ENCODE assay signal across 29 mouse cellular contexts in the genomic region with DNA sequence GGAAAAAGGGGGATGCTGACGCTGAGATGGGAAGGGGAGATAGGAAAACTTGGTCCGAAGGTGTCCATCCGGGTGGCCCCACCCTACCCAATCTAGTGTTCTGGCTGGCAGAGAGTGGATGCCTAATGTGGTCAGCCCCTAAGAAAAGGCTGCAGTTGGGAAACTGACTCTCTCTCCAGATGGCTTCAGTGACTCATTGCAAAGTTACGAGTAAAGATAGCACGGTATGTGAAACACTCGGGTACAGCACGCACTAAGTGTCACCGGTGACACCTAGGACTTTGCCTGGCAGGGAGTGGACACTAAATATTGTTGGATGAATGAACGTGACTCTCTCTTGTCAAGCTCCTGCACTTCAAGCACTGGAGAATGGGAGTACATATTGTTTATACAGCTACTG. TPM values are rescaled to one million over a fixed set of nuclear protein-coding genes. Genes with fewer than 3 reads are reported as not detected.
DNase-seq lines count a peak whose midpoint lies in the region; ATAC-seq and TF ChIP-seq lines count a peak whose summit lies in the region.
"Had no signal": no experiment of that assay in that cellular context is flagged by ENCODE, and none has a peak within 500 bp of the region (broad histone marks: within the 10 kb centered on the region; RNA-seq: fewer than 3 reads in every experiment).

No protein-coding gene starts in this region.

- H3K79me2 ChIP-seq in heart, adult 2 months (replicated peaks; ENCODE audit: control insufficient read depth, insufficient read depth, low read length) = no peaks in the 10 kb centered on the region

- TF ChIP-seq POLR2A in heart, adult 2 months (IDR thresholded peaks at IDR 0.05; ENCODE audit: insufficient read depth, low read depth, low read length) = no peak

- peaks cover 4% of the 10 kb centered on the region; the same call in 1 of the 2 replicates for H3K4me1 ChIP-seq in heart, adult 2 months (ENCODE audit: control insufficient read depth, insufficient read depth, low read length)
- peaks cover 24% of the 10 kb centered on the region for H3K4me1 ChIP-seq in heart, embryonic 16.5 days (ENCODE audit: control insufficient read depth, insufficient read depth, low read length)

- H3K9ac ChIP-seq in heart, adult 2 months (ENCODE audit: low read depth, low read length) = no peak overlapping the region
- H3K9ac ChIP-seq in heart, embryonic 16.5 days (ENCODE audit: low read length) = no peak overlapping the region
- H3K9ac ChIP-seq: forebrain, embryonic 13.5 days; heart, embryonic 12.5 days; hindbrain, embryonic 15.5 days had no signal

- H3K27ac ChIP-seq in heart, adult 2 months = no peak overlapping the region
- peak overlapping the region; percentile 71; the same call in 1 of the 2 replicates for H3K27ac ChIP-seq in heart, embryonic 16.5 days (ENCODE audit: low read length)
- H3K27ac ChIP-seq: forebrain, embryonic 10.5 days; forebrain, embryonic 13.5 days; hindbrain, embryonic 15.5 days had no signal

- no peaks in the 10 kb centered on the region for H3K36me3 ChIP-seq in heart, adult 2 months (ENCODE audit: control insufficient read depth, insufficient read depth, low read length)
- H3K36me3 ChIP-seq in heart, embryonic 16.5 days (ENCODE audit: control insufficient read depth, insufficient read depth) = no peaks in the 10 kb centered on the region
- H3K36me3 ChIP-seq: forebrain, embryonic 10.5 days; heart, embryonic 12.5 days; hindbrain, embryonic 15.5 days had no signal

- no peak for DNase-seq in heart, adult 2 months
- no peak for DNase-seq in heart, postnatal 14 days
- no peak for DNase-seq in heart, postnatal 4 days
- DNase-seq in brain, adult 2 months (ENCODE audit: low read depth, low spot score) = peak; percentile 57
- no peak for DNase-seq in adrenal gland, adult (ENCODE audit: inconsistent age in 2 of 2, low spot score in 1 of 2)
- DNase-seq: adrenal gland, adult 8-10 months; adrenal gland, postnatal 25 days; cerebellum, adult 18-20 months; cerebellum, adult 9-10 months; cerebellum, postnatal 14 days; gastrocnemius, postnatal 25 days; heart, postnatal 36 days; kidney, adult 2 months had no signal

- no peak for TF ChIP-seq CTCF in heart, adult 2 months (IDR thresholded peaks at IDR 0.05)

- TF ChIP-seq EP300 in heart, adult 2 months (IDR thresholded peaks at IDR 0.05; ENCODE audit: insufficient read depth, low read depth, low read length) = peak; percentile 48; the same call in 1 of the 2 replicates

- no peak overlapping the region for H3K4me3 ChIP-seq in heart, adult 2 months
- H3K4me3 ChIP-seq in heart, embryonic 16.5 days (ENCODE audit: low read length) = no peak overlapping the region
- H3K4me3 ChIP-seq: forebrain, embryonic 10.5 days; forebrain, embryonic 13.5 days; heart, embryonic 12.5 days; hindbrain, embryonic 15.5 days had no signal

- H3K27me3 ChIP-seq in heart, adult 2 months (ENCODE audit: control insufficient read depth, insufficient read depth, low read length) = no peaks in the 10 kb centered on the region
- peaks cover 8% of the 10 kb centered on the region; the same call in 1 of the 2 replicates for H3K27me3 ChIP-seq in heart, embryonic 16.5 days (ENCODE audit: control insufficient read depth, insufficient read depth, low read length)

- intact Hi-C loops in heart, adult 2 months (cut with DNase I) = no loop called here
- intact Hi-C loops in heart, postnatal 14 days (cut with DNase I) = no loop called here

- H3K9me3 ChIP-seq in heart, embryonic 16.5 days (replicated peaks; ENCODE audit: control insufficient read depth, low read length) = no peaks in the 10 kb centered on the region
- H3K9me3 ChIP-seq: forebrain, embryonic 10.5 days; forebrain, embryonic 13.5 days; heart, embryonic 12.5 days; hindbrain, embryonic 15.5 days had no signal

- WGBS in heart, adult 2 months = 59% methylated on average over 9 of the region's 9 CpGs
- WGBS in heart, embryonic 16.5 days = 39% methylated on average over 9 of the region's 9 CpGs

- ATAC-seq in heart, embryonic 16.5 days (replicated peaks; ENCODE audit: extremely low read depth, insufficient read depth, low FRiP score) = peak; percentile 32; the same call in 1 of the 2 replicates
- ATAC-seq: CD4-positive, CD25-positive, alpha-beta regulatory T cell, adult 4 months; forebrain, embryonic 13.5 days; forebrain, embryonic 16.5 days; intestine, postnatal 0 days had no signal

- H3K4me2 ChIP-seq in heart, embryonic 16.5 days (ENCODE audit: low read depth, low read length) = no peak overlapping the region
- H3K4me2 ChIP-seq: forebrain, embryonic 13.5 days; heart, embryonic 12.5 days; hindbrain, embryonic 15.5 days had no signal

RNA-seq across cellular contexts. Expression of gene Pou3f1, which starts 12.7 kb away (rescaled TPM):
- total RNA-seq in heart, adult 2 months (2021) = under 1 TPM; 0.08 to 0.16 TPM
- polyA plus RNA-seq in heart, adult 2 months (2012; rRNA removed) = 0.04 and 0.09 TPM in 2 replicates
- under 1 TPM in 1 of 2 experiments, not detected in 1; 0.07 TPM for total RNA-seq in heart, postnatal 14 days (2021)
- polyA plus RNA-seq in heart, embryonic 16.5 days (2015; fragmentation: Nextera tagmentation; extraction: Ambion mirVana) = 0.15 and 0.17 TPM in 2 replicates
- total RNA-seq in heart, postnatal 4 days (2021) = under 1 TPM; 0.16 to 0.24 TPM
- total RNA-seq: adrenal gland, postnatal 25 days; MEL had no signal
- polyA plus RNA-seq: CD4-positive, CD25-positive, alpha-beta regulatory T cell, adult 4 months; intestine, postnatal 0 days had no signal

RNA-seq across cellular contexts. Expression of gene 3100002H09Rik, which starts 33.3 kb away (rescaled TPM):
- total RNA-seq in heart, adult 2 months (2021) = not detected
- not detected in 2 replicates for polyA plus RNA-seq in heart, adult 2 months (2012; rRNA removed)
- not detected for total RNA-seq in heart, postnatal 14 days (2021)
- polyA plus RNA-seq in heart, embryonic 16.5 days (2015; fragmentation: Nextera tagmentation; extraction: Ambion mirVana) = 0.17 TPM in 1 of 2 replicates, not detected in the other
- total RNA-seq in heart, postnatal 4 days (2021) = not detected
- total RNA-seq: adrenal gland, adult 8-10 months; adrenal gland, postnatal 25 days; gastrocnemius, adult 8-10 months; gastrocnemius, postnatal 25 days; heart, adult 18-20 months; heart, postnatal 36 days; MEL had no signal
- polyA plus RNA-seq: C2C12; CD4-positive, CD25-positive, alpha-beta regulatory T cell, adult 4 months; embryonic facial prominence, embryonic 11.5 days; gonadal fat pad, adult 2 months; heart, embryonic 12.5 days; intestine, embryonic 14.5 days; intestine, postnatal 0 days; kidney, adult 2 months; kidney, embryonic 14.5 days had no signal

RNA-seq across cellular contexts. Expression of gene Utp11, which starts 49.5 kb away (rescaled TPM):
- 10 to 100 TPM; 12.1 to 13.5 TPM for total RNA-seq in heart, adult 2 months (2021)
- 4.0 and 6.2 TPM in 2 replicates for polyA plus RNA-seq in heart, adult 2 months (2012; rRNA removed)
- 10 to 100 TPM; 11.6 to 12.0 TPM for total RNA-seq in heart, postnatal 14 days (2021)
- polyA plus RNA-seq in heart, embryonic 16.5 days (2015; fragmentation: Nextera tagmentation; extraction: Ambion mirVana) = 40.3 and 49.2 TPM in 2 replicates
- total RNA-seq in heart, postnatal 4 days (2021) = 10 to 100 TPM; 17.3 to 18.7 TPM

RNA-seq across cellular contexts. Expression of gene Fhl3, which starts 56.6 kb away (rescaled TPM):
- 10 to 100 TPM in 1 of 2 experiments, 1 to 10 TPM in 1; 7.8 to 11.5 TPM for total RNA-seq in heart, adult 2 months (2021)
- polyA plus RNA-seq in heart, adult 2 months (2012; rRNA removed) = 10.1 and 17.9 TPM in 2 replicates
- 10 to 100 TPM; 13.0 to 13.9 TPM for total RNA-seq in heart, postnatal 14 days (2021)
- 3.8 and 5.0 TPM in 2 replicates for polyA plus RNA-seq in heart, embryonic 16.5 days (2015; fragmentation: Nextera tagmentation; extraction: Ambion mirVana)
- 10 to 100 TPM; 22.4 to 23.4 TPM for total RNA-seq in heart, postnatal 4 days (2021)
